Mouse (Mus musculus) cerebellum, postnatal 4 days (tissue): Measurements from ENCODE around the gene Lias.

Source experiments
- DNase-seq, 2 experiments: peaks; one replicate each; pipeline ENCODE4 v3.0.0; 2022; ENCODE audit warnings: low spot score in 2 of 2, mixed read lengths in 1 of 2

Lias gene

DNA sequence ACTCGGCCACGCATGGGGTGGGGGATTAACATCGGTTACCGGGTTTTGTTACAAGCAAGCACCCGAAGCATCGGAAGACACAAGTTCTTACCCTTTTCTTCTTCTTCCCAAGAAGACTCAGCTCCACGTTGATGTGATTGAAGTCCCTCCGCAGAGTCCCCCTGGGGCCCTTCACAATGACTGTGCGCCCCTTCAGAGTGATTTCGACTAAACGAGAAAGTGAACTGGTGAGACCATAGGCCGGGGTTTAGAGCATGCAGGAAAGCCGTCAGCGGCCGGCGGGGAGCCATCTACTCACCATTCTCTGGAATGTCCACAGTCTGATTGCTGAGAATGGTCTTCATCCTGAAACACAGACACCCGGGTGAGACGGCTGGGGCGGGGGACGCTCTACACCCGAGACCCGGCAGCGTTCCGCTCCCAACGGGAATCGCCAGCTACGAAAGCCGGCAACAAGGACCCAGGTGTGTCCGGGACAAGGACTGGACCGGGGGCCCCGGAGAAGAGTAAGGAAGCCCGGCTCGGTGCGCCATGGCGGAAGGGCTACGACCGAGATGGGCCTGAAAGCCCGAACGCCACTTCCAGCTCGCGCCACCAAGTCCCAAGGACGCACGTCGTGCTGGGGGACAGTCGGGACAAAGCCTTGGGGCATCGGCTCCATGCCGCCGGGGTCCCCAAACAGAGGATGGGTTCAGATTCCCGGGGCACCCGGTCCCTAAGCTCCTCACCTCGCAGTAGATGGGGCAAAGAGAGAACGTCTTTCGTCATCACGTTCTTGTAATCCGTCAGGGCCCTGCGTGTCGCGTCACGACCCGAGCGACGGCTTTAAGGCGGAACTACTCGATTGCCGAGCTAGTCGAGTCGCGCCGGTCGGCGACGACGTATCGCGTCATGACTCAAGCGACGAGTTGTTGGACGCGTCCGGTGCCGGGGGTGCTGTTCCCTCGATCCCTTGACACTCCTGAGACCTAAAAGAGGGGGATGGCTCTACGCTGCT lies at the start of gene Lias, which contains the start of gene Rpl9:
Gene Lias (plus strand): TSS at position 850 of the 997 bp plus-strand sequence.
Gene Rpl9 (minus strand): TSS at position 797 of the 997 bp plus-strand sequence.
- peak; percentile 98 to 99 for DNase-seq

DNA sequence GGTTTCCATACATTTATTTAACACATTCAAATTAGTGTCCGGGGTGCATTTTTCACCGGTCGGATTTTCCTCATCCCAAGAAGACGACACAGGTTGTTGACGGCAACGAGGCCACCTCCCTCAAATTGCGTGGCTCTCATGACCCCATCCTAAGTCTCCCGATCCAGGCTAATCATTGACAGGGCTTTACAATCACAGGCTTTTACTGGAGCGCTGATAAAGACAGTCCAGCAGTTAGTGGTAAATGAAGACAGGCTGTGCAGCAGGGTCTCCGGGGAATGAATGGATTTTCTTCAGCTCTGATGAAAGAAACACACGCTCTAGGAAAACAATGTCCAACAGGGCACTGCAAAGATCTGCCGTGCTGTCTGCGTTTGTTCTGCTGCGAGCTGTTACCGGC lies 43.1 kb upstream of the Lias start, which contains the start of gene Klb:
Gene Klb (plus strand): TSS at position 147 of the 400 bp plus-strand sequence.
- DNase-seq: no peak

GRCm38 (mm10) chr5:65350508-65350907 lies 40.8 kb upstream of the Lias start:
- DNase-seq: no peak

GRCm38 (mm10) chr5:65354097-65354496 lies 37.2 kb upstream of the Lias start:
- DNase-seq: no peak

GRCm38 (mm10) chr5:65354985-65355384 lies 36.3 kb upstream of the Lias start:
- DNase-seq: no peak

GRCm38 (mm10) chr5:65356851-65357250 lies 34.4 kb upstream of the Lias start:
- no peak for DNase-seq

- no peak for DNase-seq
Observed at GRCm38 (mm10) chr5:65357771-65358170, 33.5 kb upstream of the Lias start.

DNA sequence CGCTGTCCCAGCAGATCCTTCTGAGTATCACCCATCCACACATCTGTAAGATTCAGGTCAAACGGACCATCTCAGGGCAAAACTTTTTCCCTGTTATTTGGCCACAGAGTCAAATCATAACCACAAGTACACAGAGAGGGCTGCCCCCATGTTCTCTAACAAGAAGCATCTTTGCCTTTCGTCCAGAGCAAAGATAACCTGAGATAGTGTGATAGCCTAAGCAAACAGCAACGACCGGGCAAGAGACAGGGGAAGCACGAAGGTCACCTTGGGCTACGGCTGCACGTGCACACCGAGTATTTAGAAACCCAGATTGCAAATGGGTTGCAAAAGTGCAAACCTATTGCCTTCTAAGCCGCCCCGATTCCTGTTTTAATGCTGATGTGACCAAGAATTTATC lies 23.5 kb upstream of the Lias start:
- DNase-seq: no peak

DNA sequence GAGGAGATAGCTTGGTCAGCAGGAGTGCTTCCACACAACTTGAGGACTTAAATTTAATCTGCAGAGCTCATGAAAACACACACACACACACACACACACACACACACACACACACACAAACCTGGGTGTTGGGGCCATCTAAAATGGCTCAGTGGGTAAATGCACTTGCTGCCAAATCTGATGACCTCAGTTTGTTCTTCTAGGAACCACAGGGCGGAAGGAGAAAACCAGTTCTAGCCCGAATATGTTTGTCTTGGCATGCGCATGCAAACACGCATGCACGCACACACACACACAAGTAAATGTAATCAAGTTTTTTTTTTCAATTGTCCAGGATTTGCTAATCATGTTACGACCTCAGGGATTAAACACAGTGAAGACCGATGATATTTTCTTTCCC lies 19.7 kb upstream of the Lias start:
- no peak for DNase-seq

- DNase-seq: no peak
Observed at GRCm38 (mm10) chr5:65374746-65375145, 16.6 kb upstream of the Lias start.

GRCm38 (mm10) chr5:65385704-65386103 lies 5.6 kb upstream of the Lias start:
- no peak for DNase-seq

DNA sequence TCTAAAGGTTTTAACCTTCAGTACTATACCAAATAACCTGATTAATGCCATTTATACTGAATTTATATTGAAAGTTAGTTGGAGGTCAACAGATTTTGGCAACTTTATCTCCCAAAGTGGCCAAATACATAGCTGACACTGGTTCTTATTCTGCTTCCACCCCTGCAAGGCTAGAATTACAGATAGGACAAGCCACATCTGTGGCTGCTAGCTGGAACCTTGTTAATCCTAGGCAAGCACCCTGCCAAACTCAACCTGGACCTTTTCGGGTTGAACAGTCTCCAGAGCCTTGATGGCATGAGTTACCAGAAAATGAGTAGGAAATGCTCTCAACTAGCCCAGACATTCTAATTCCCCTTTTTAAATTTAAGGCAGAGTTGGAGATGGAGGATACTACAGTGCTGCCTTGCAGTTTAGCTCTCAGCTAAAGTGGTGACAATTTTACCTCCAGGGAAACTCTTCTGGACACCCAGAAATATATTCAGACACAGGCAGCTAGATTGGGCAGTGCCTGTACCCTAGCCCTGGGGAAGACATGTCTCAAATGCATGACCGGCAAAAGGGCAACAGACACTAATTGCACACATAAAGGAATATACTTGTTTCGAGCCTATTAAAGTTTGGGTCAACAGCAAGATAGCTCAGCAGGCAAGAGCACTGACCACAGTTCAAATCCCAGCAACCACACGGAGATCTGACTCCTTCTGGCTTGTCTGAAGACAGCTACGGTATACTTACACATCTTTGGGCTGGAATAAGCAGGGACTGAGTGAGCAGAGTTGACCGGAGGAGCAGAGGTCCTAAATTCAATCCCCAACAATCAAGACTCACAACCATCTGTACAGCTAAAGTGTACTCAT lies 4.1 kb upstream of the Lias start:
- DNase-seq: no peak

DNA sequence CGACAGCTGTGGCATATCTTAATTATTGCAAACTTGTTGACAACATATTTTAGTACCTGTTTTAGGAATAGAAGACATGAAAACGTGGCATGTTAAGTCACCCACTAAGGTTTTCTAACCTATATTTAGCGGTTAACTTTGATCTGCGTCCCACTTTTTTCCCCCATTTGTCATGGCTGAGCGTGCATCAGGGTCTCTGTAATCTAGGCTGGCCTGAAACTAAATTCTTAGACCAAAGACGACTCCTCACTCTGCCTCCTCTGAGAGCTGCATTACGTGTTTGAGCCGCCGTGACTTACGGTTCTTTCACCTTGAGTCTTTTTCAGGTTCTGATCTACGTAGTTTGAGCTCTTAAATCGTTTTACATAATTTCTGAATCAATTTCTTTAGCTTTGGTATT lies 456 bp downstream of the Lias start:
- DNase-seq: no peak

GRCm38 (mm10) chr5:65394425-65394824 lies 3.1 kb downstream of the Lias start:
- DNase-seq: no peak

DNA sequence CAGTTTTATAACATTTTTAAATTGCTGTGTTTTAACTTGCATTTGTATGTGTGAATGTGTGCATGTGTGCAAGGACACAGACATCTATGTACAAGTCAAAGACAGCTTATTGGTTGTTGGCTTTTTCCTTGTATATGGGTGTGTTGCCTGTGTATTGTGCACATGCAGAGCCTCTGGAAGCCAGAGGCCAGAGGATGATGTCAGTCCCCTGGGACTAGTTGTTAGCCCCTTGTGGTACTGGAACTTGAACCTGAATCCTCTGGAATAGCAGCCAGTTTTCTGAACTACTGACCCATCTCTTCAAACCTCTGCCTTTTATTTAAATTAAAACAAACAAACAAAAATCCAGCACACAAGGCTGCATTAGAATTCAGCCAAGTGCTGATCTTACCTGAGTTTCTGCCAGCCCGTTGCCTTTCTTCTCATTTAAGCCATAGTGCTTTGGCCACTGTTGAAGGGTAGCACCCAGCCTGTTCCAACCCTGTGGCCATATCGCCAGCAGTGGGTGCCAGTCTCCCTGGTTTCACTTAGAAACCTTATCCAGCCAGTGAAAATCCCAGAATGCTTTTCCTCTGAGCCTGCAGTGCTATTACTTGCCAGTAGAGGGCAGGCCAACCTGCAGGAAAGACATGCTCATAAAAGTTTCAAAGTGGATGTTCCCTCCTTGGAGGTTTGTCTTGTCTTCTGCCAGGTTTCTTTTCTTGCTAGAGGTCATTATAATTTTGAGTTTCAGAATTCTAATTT lies 10.1 kb downstream of the Lias start:
- DNase-seq: peak; percentile 69 to 76

GRCm38 (mm10) chr5:65407989-65408388 lies 16.7 kb downstream of the Lias start:
- no peak for DNase-seq

DNA sequence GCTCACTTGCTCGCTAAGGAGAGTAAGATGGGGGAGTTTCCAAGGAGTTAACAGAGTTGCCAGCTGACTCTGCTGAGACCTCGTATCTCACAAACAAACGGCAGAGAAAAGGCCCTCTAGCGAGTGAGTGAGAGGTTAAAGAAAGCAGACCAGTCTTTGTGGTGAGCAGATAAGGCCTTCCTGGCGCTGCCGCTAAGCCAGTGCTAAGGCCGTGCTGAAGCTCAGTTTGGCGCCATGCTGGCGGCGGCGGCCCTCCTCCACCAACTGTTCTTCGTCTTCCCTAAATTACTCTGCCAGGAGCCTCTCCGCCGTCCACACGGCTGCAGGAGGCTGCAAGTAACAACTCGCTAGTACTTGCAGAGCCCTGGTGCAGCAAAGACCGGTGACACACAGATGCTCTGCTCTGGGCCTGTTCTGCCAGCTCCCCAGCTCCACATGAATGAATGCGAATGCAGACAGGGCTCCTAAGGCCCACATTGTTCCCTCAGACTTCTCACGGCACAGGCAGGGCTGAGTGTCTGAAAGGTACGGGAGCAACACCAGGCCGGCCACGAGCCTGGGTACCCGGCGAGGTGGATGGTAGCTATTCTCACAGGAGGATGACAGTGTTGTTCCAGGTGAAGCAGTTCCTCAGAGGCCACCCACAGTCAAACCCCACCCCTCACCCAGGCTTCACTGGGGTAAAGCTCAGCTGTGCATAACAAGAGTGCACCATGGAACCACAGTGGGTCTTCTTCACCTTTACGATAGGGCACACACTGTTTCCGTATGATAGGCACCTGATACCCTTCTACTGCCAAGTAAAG lies 24.6 kb downstream of the Lias start:
- no peak for DNase-seq

DNA sequence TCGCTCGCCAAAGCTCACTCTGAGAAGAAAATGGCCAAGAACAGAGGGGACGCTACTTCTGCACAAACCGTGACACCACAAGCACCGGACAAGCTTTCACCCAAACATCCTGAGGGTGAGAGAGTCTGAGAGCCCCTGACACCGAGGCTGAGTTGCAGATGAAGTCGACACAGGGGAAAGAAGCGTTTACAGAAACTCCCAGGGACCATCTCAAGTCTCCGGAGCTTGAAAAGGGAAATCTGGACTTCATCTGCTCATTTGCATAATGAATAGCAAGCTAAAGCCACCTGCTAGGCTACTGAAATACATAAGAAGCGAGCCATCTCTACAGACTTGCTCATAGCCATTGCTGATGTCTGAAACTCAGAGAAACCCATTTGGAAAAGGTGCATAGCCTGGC lies 27.8 kb downstream of the Lias start:
- DNase-seq: no peak

DNA sequence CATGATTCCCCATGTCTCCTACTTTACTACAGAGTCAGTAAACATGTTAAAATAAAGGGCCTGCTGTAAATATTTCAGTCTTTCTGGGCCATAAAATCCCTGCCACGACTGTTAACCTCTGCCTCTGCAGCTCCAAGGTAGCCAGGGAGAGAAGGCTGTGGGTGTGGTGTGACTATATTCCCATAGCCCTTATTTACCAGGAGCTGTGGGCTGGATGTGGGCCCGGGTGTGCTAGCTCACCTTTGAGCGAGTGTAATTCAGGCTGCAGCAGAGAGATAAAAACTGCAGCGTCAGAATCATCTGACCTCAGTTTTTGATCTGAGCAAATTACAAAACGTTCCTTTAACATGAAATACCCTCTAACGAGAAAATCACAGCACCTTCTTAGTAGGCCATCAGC lies 29.5 kb downstream of the Lias start:
- DNase-seq: no peak

GRCm38 (mm10) chr5:65422803-65423202 lies 31.5 kb downstream of the Lias start:
- no peak for DNase-seq

DNA sequence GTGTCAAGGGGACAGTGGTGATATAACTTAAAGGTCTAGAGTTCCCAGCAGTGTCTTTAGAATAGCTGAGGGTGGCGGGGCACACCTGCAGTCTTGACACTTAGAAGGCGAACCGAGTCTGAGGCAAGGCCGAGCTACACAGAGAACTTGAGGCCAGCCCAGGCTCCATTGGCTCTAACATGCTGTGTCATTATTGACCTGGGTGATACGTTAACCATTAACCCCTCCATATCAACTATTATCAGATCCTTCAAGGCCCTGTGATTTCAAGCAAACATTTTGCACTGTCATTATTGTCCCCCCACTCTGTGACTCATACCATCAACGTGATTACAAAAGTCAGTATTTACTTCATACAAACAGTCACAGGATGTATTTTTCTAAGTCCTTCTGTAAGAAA lies 32.9 kb downstream of the Lias start:
- DNase-seq: no peak
